Mouse (Mus musculus) macrophage (primary cell): ENCODE measurements around the gene Isyna1. TPM values are rescaled to one million over a fixed set of nuclear protein-coding genes. Genes with fewer than 3 reads are reported as not detected.
A peak's percentile ranks its signal among the peaks of the same experiment; 100 is the strongest.

Experiments used
- H3K27ac ChIP-seq: fragments of 350-480 bp; formaldehyde crosslinking; 2 replicates; pipeline ENCODE4 v1.9.0; 2021
- H3K36me3 ChIP-seq: fragments of 350-480 bp; formaldehyde crosslinking; 2 replicates; pipeline ENCODE4 v1.9.0; 2021; ENCODE audit errors: inconsistent target
- H3K4me3 ChIP-seq: fragments of 350-480 bp; formaldehyde crosslinking; 2 replicates; pipeline ENCODE4 v1.9.0; 2021; ENCODE audit errors: inconsistent target
- H3K79me2 ChIP-seq: fragments of 350-480 bp; formaldehyde crosslinking; 2 replicates; pipeline ENCODE4 v1.9.0; 2021; ENCODE audit errors: inconsistent target
- WGBS: methylation state at CpG from one replicate; pipeline ENCODE4 v1.1.7; 2026; ENCODE audit warnings: inconsistent platforms; ENCODE audit not compliant: missing documents; 5-methylcytosine and 5-hydroxymethylcytosine counted together
- polyA plus RNA-seq: library from polyadenylated mRNA; stranded (reverse); fragments of 250-400 nt; gene quantifications from 3 replicates; pipeline ENCODE4 v1.2.4, GENCODE M21; 2018; ENCODE audit warnings: inconsistent platforms
- total RNA-seq, 78 experiments: library from RNA; depleted of rRNA; stranded (reverse); fragments of 250-400 nt; gene quantifications; 1 replicate in 9 of 78; 2 replicates in 24 of 78; 3 replicates in 43 of 78; 4 replicates in 2 of 78; pipeline ENCODE4 v1.2.4; 2018; ENCODE audit warnings: inconsistent platforms in 56 of 78

Isyna1 gene
- 10 to 100 TPM; 19.3 to 81.9 (median 38.6) TPM for total RNA-seq (2018; cell fraction: chromatin; rRNA removed)
- 10 to 100 TPM; 19.1 to 42.3 (median 27.0) TPM for total RNA-seq (2018; cell fraction: cytosol; rRNA removed)
- 10 to 100 TPM; 14.3 to 82.7 (median 33.5) TPM for total RNA-seq (2018; cell fraction: nucleus; rRNA removed)
- polyA plus RNA-seq: 26.5 to 53.2 TPM (median 51.1 TPM) in 3 replicates

GRCm38 (mm10) chr8:70593961-70594609 is at the start of gene Isyna1:
TSS of gene Isyna1 (plus strand) at chr8:70594373.
- peaks cover 25% of the 10 kb centered on the region for H3K36me3 ChIP-seq
- peak within 1 kb of the TSS; percentile 16 for H3K4me3 ChIP-seq
- peak within 1 kb of the TSS; percentile 22; the same call in 1 of the 2 replicates for H3K27ac ChIP-seq
- WGBS: 4% methylated on average over 39 of the region's 40 CpGs
- H3K79me2 ChIP-seq: peaks cover 9% of the 10 kb centered on the region; the same call in 1 of the 2 replicates

- Histone ChIP-seq H3K79me2 (peaks cover 96% of the 10 kb centered on the region), H3K36me3 (no peaks in the 10 kb centered on the region), H3K27ac (peak overlapping the region; percentile 92), H3K4me3 (no peak overlapping the region)
- 40% methylated on average over 4 of the region's 4 CpGs for WGBS
Observed at GRCm38 (mm10) chr8:70546412-70546811, 47.8 kb upstream of the Isyna1 start.

GRCm38 (mm10) chr8:70547762-70548161 is 46.4 kb upstream of the Isyna1 start:
- Histone ChIP-seq H3K79me2 (peaks cover 96% of the 10 kb centered on the region), H3K4me3 (no peak overlapping the region), H3K36me3 (no peaks in the 10 kb centered on the region), H3K27ac (peak overlapping the region; percentile 92)
- WGBS: 94% methylated on average over 6 of the region's 6 CpGs

GRCm38 (mm10) chr8:70549412-70550184 is 44.6 kb upstream of the Isyna1 start:
- 35% methylated on average over 10 of the region's 10 CpGs for WGBS
- Histone ChIP-seq H3K36me3 (no peaks in the 10 kb centered on the region), H3K79me2 (peaks cover 100% of the 10 kb centered on the region), H3K4me3 (no peak overlapping the region), H3K27ac (peak overlapping the region; percentile 92)

- H3K4me3 ChIP-seq: no peak overlapping the region
- peaks cover 100% of the 10 kb centered on the region for H3K79me2 ChIP-seq
- H3K36me3 ChIP-seq: no peaks in the 10 kb centered on the region
- 19% methylated on average over 3 of the region's 3 CpGs for WGBS
- H3K27ac ChIP-seq: peak overlapping the region; percentile 92
Observed at GRCm38 (mm10) chr8:70551558-70552161, 42.5 kb upstream of the Isyna1 start.

GRCm38 (mm10) chr8:70552836-70553235 is 41.3 kb upstream of the Isyna1 start:
- H3K4me3 ChIP-seq: no peak overlapping the region
- 90% methylated on average over 1 of the region's 1 CpGs for WGBS
- H3K27ac ChIP-seq: peak overlapping the region; percentile 92; the same call in 1 of the 2 replicates
- H3K36me3 ChIP-seq: no peaks in the 10 kb centered on the region
- H3K79me2 ChIP-seq: peaks cover 100% of the 10 kb centered on the region

- Histone ChIP-seq H3K79me2 (peaks cover 100% of the 10 kb centered on the region), H3K27ac (peak overlapping the region; percentile 17; the same call in 1 of the 2 replicates), H3K4me3 (no peak overlapping the region), H3K36me3 (no peaks in the 10 kb centered on the region)
Observed at GRCm38 (mm10) chr8:70553740-70554139, 40.4 kb upstream of the Isyna1 start.

GRCm38 (mm10) chr8:70555079-70555747 is 39.0 kb upstream of the Isyna1 start:
- Histone ChIP-seq H3K4me3 (no peak overlapping the region), H3K27ac (no peak overlapping the region), H3K36me3 (no peaks in the 10 kb centered on the region), H3K79me2 (peaks cover 99% of the 10 kb centered on the region)
- 71% methylated on average over 4 of the region's 4 CpGs for WGBS

GRCm38 (mm10) chr8:70558334-70558733 is 35.8 kb upstream of the Isyna1 start:
- Histone ChIP-seq H3K27ac (no peak overlapping the region), H3K36me3 (no peaks in the 10 kb centered on the region), H3K79me2 (peaks cover 99% of the 10 kb centered on the region), H3K4me3 (no peak overlapping the region)
- WGBS: 44% methylated on average over 4 of the region's 4 CpGs

- Histone ChIP-seq H3K36me3 (no peaks in the 10 kb centered on the region), H3K27ac (no peak overlapping the region), H3K79me2 (peaks cover 99% of the 10 kb centered on the region), H3K4me3 (no peak overlapping the region)
- 70% methylated on average over 3 of the region's 3 CpGs for WGBS
Observed at GRCm38 (mm10) chr8:70558983-70559382, 35.2 kb upstream of the Isyna1 start.

GRCm38 (mm10) chr8:70560096-70560495 is 34.1 kb upstream of the Isyna1 start:
- Histone ChIP-seq H3K27ac (peak overlapping the region; percentile 89), H3K4me3 (no peak overlapping the region), H3K79me2 (peaks cover 99% of the 10 kb centered on the region), H3K36me3 (no peaks in the 10 kb centered on the region)
- 0% methylated on average over 2 of the region's 2 CpGs for WGBS

GRCm38 (mm10) chr8:70560564-70560963 is 33.6 kb upstream of the Isyna1 start:
- Histone ChIP-seq H3K4me3 (no peak overlapping the region), H3K79me2 (peaks cover 99% of the 10 kb centered on the region)

GRCm38 (mm10) chr8:70561357-70561756 is 32.8 kb upstream of the Isyna1 start:
- WGBS: 51% methylated on average over 4 of the region's 4 CpGs
- no peak overlapping the region for H3K4me3 ChIP-seq
- H3K27ac ChIP-seq: peak overlapping the region; percentile 89
- no peaks in the 10 kb centered on the region for H3K36me3 ChIP-seq
- peaks cover 99% of the 10 kb centered on the region for H3K79me2 ChIP-seq

More at GRCm38 (mm10) chr8:70560564-70560963, 33.6 kb upstream of the Isyna1 start:
- H3K27ac ChIP-seq: peak overlapping the region; percentile 89
- WGBS: 89% methylated on average over 2 of the region's 3 CpGs
- H3K36me3 ChIP-seq: no peaks in the 10 kb centered on the region
